Mouse (Mus musculus): ENCODE results near the gene Dars. TPM values are rescaled to one million over a fixed set of nuclear protein-coding genes. Genes with fewer than 3 reads are reported as not detected.
A peak's percentile ranks its signal among the peaks of the same experiment; 100 is the strongest.

Gene Dars
- polyA plus RNA-seq, 1 experiment from 2014 or later: 186 TPM

- 3% methylated on average over 38 of the region's 38 CpGs for WGBS
Measured at GRCm38 (mm10) chr1:128359554-128360376, 57.4 kb downstream of the Dars start, which contains the start of gene Mcm6. Mcm6 (minus strand) TSS chr1:128359664.

GRCm38 (mm10) chr1:128358916-128359553 is 58.1 kb downstream of the Dars start:
- DNase-seq (ENCODE audit: extremely low spot score, low spot score): no peak
- Histone ChIP-seq H3K27me3 (ENCODE audit: poor library complexity, severe bottlenecking) (no peaks in the 10 kb centered on the region), H3K27ac (peak overlapping the region; percentile 97), H3K4me3 (peak overlapping the region; percentile 88), H3K4me1 (peaks cover 31% of the 10 kb centered on the region), H3K9me3 (no peaks in the 10 kb centered on the region), H3K36me3 (replicated peaks) (peaks cover 65% of the 10 kb centered on the region)
- under 1% methylated on average over 35 of the region's 35 CpGs for WGBS

More at GRCm38 (mm10) chr1:128359554-128360376, 57.4 kb downstream of the Dars start, which contains the start of gene Mcm6:
- Histone ChIP-seq H3K4me3 (peak within 1 kb of the TSS; percentile 88), H3K9me3 (no peaks in the 10 kb centered on the region), H3K27me3 (ENCODE audit: poor library complexity, severe bottlenecking) (no peaks in the 10 kb centered on the region), H3K36me3 (replicated peaks) (peaks cover 63% of the 10 kb centered on the region), H3K27ac (peak within 1 kb of the TSS; percentile 97), H3K4me1 (peaks cover 31% of the 10 kb centered on the region)
- DNase-seq (ENCODE audit: extremely low spot score, low spot score): peak; percentile 94

GRCm38 (mm10) chr1:128358276-128358675 is 58.9 kb downstream of the Dars start:
- H3K27me3 ChIP-seq (ENCODE audit: poor library complexity, severe bottlenecking): no peaks in the 10 kb centered on the region
- 78% methylated on average over 6 of the region's 6 CpGs for whole genome bisulfite sequencing
- no peaks in the 10 kb centered on the region for H3K9me3 ChIP-seq
- peaks cover 68% of the 10 kb centered on the region for H3K36me3 ChIP-seq (replicated peaks)
- DNase-seq (ENCODE audit: extremely low spot score, low spot score): no peak
- H3K27ac ChIP-seq: peak overlapping the region; percentile 97
- peak overlapping the region; percentile 88 for H3K4me3 ChIP-seq
- H3K4me1 ChIP-seq: peaks cover 31% of the 10 kb centered on the region

- no peak for DNase-seq (ENCODE audit: extremely low spot score, low spot score)
- Histone ChIP-seq H3K4me3 (peak overlapping the region; percentile 88), H3K27me3 (ENCODE audit: poor library complexity, severe bottlenecking) (no peaks in the 10 kb centered on the region), H3K9me3 (no peaks in the 10 kb centered on the region), H3K36me3 (replicated peaks) (peaks cover 68% of the 10 kb centered on the region), H3K4me1 (peaks cover 31% of the 10 kb centered on the region), H3K27ac (peak overlapping the region; percentile 97)
- WGBS: 80% methylated on average over 3 of the region's 3 CpGs
Measured at GRCm38 (mm10) chr1:128357452-128357851, 59.7 kb downstream of the Dars start.

- no peak overlapping the region for H3K4me3 ChIP-seq
- H3K36me3 ChIP-seq (replicated peaks): peaks cover 99% of the 10 kb centered on the region
- WGBS: 92% methylated on average over 3 of the region's 3 CpGs
- no peak for DNase-seq (ENCODE audit: extremely low spot score, low spot score)
- H3K27me3 ChIP-seq (ENCODE audit: poor library complexity, severe bottlenecking): no peaks in the 10 kb centered on the region
- no peak overlapping the region for H3K27ac ChIP-seq
- no peaks in the 10 kb centered on the region for H3K9me3 ChIP-seq
- H3K4me1 ChIP-seq: peaks cover 15% of the 10 kb centered on the region
Measured at GRCm38 (mm10) chr1:128353092-128353491, 64.1 kb downstream of the Dars start.

- DNase-seq (ENCODE audit: extremely low spot score, low spot score): no peak
Measured at GRCm38 (mm10) chr1:128344232-128344631, 72.9 kb downstream of the Dars start.

GRCm38 (mm10) chr1:128337708-128338320 is 79.4 kb downstream of the Dars start:
- no peaks in the 10 kb centered on the region for H3K27me3 ChIP-seq (ENCODE audit: poor library complexity, severe bottlenecking)
- no peak overlapping the region for H3K27ac ChIP-seq
- WGBS: 95% methylated on average over 13 of the region's 13 CpGs
- peaks cover 96% of the 10 kb centered on the region for H3K36me3 ChIP-seq (replicated peaks)
- H3K9me3 ChIP-seq: no peaks in the 10 kb centered on the region
- no peak for DNase-seq (ENCODE audit: extremely low spot score, low spot score)
- H3K4me3 ChIP-seq: no peak overlapping the region
- H3K4me1 ChIP-seq: no peaks in the 10 kb centered on the region

More at GRCm38 (mm10) chr1:128344232-128344631, 72.9 kb downstream of the Dars start:
- Histone ChIP-seq H3K4me1 (peaks cover 4% of the 10 kb centered on the region; the same call in 1 of the 2 replicates), H3K27ac (no peak overlapping the region), H3K9me3 (no peaks in the 10 kb centered on the region), H3K36me3 (replicated peaks) (peaks cover 96% of the 10 kb centered on the region), H3K4me3 (no peak overlapping the region), H3K27me3 (ENCODE audit: poor library complexity, severe bottlenecking) (0 out of 2 replicates have a peak, but pooled peaks cover 3% of the 10 kb centered on the region)
- 62% methylated on average over 10 of the region's 10 CpGs for WGBS

- 95% methylated on average over 1 of the region's 1 CpGs for WGBS
- H3K4me1 ChIP-seq: no peaks in the 10 kb centered on the region
- no peaks in the 10 kb centered on the region for H3K27me3 ChIP-seq (ENCODE audit: poor library complexity, severe bottlenecking)
- H3K4me3 ChIP-seq: no peak overlapping the region
- peaks cover 98% of the 10 kb centered on the region for H3K36me3 ChIP-seq (replicated peaks)
- no peak for DNase-seq (ENCODE audit: extremely low spot score, low spot score)
- H3K9me3 ChIP-seq: no peaks in the 10 kb centered on the region
- H3K27ac ChIP-seq: no peak overlapping the region
Measured at GRCm38 (mm10) chr1:128330313-128330712, 86.9 kb downstream of the Dars start.

- Histone ChIP-seq H3K27ac (no peak within 1 kb of the TSS), H3K4me1 (no peaks in the 10 kb centered on the region), H3K9me3 (no peaks in the 10 kb centered on the region), H3K27me3 (ENCODE audit: poor library complexity, severe bottlenecking) (no peaks in the 10 kb centered on the region), H3K36me3 (replicated peaks) (peaks cover 97% of the 10 kb centered on the region), H3K4me3 (no peak within 1 kb of the TSS)
- 91% methylated on average over 3 of the region's 3 CpGs for WGBS
- no peak for DNase-seq (ENCODE audit: extremely low spot score, low spot score)
Measured at GRCm38 (mm10) chr1:128328218-128328617, 89.0 kb downstream of the Dars start, which contains the start of gene Lct. Lct (minus strand) TSS chr1:128328318.

- H3K36me3 ChIP-seq (replicated peaks): peaks cover 96% of the 10 kb centered on the region
- no peaks in the 10 kb centered on the region for H3K9me3 ChIP-seq
- no peaks in the 10 kb centered on the region for H3K4me1 ChIP-seq
- WGBS: 97% methylated on average over 1 of the region's 1 CpGs
- no peak for DNase-seq (ENCODE audit: extremely low spot score, low spot score)
- no peak overlapping the region for H3K27ac ChIP-seq
- no peaks in the 10 kb centered on the region for H3K27me3 ChIP-seq (ENCODE audit: poor library complexity, severe bottlenecking)
- H3K4me3 ChIP-seq: no peak overlapping the region
Measured at GRCm38 (mm10) chr1:128327165-128327564, 90.0 kb downstream of the Dars start.

- no peak for DNase-seq (ENCODE audit: extremely low spot score, low spot score)
- H3K4me1 ChIP-seq: no peaks in the 10 kb centered on the region
- H3K36me3 ChIP-seq (replicated peaks): peaks cover 72% of the 10 kb centered on the region
- no peak overlapping the region for H3K27ac ChIP-seq
- H3K9me3 ChIP-seq: no peaks in the 10 kb centered on the region
- 87% methylated on average over 2 of the region's 2 CpGs for WGBS
- H3K4me3 ChIP-seq: no peak overlapping the region
- H3K27me3 ChIP-seq (ENCODE audit: poor library complexity, severe bottlenecking): no peaks in the 10 kb centered on the region
Measured at GRCm38 (mm10) chr1:128324776-128325175, 92.4 kb downstream of the Dars start.

- H3K36me3 ChIP-seq (replicated peaks): peaks cover 56% of the 10 kb centered on the region
- WGBS: 92% methylated on average over 8 of the region's 8 CpGs
- no peak for DNase-seq (ENCODE audit: extremely low spot score, low spot score)
Measured at GRCm38 (mm10) chr1:128323026-128323643, 94.0 kb downstream of the Dars start.

More at GRCm38 (mm10) chr1:128323026-128323643, 94.0 kb downstream of the Dars start:
- no peaks in the 10 kb centered on the region for H3K27me3 ChIP-seq (ENCODE audit: poor library complexity, severe bottlenecking)
- no peak overlapping the region for H3K27ac ChIP-seq
- H3K4me3 ChIP-seq: no peak overlapping the region
- no peaks in the 10 kb centered on the region for H3K4me1 ChIP-seq
- no peaks in the 10 kb centered on the region for H3K9me3 ChIP-seq

Data from forebrain, embryonic 10.5 days (tissue).